Mouse (Mus musculus) spleen, adult 2 months (tissue): ENCODE data around the gene Bcl2l2.

ENCODE experiments used
- CTCF ChIP-seq: fragments of 200-500 bp; IDR thresholded peaks from 2 replicates; pipeline ENCODE4 v1.5.1; 2011; ENCODE audit warnings: mild to moderate bottlenecking, inconsistent platforms; ENCODE audit not compliant: insufficient read depth, insufficient read length, insufficient replicate concordance; ENCODE audit errors: extremely low read depth
- POLR2A ChIP-seq: fragments of 200-500 bp; IDR thresholded peaks from 2 replicates; pipeline ENCODE4 v1.6.1; 2011; ENCODE audit warnings: low read depth, low read length, inconsistent platforms

DNA sequence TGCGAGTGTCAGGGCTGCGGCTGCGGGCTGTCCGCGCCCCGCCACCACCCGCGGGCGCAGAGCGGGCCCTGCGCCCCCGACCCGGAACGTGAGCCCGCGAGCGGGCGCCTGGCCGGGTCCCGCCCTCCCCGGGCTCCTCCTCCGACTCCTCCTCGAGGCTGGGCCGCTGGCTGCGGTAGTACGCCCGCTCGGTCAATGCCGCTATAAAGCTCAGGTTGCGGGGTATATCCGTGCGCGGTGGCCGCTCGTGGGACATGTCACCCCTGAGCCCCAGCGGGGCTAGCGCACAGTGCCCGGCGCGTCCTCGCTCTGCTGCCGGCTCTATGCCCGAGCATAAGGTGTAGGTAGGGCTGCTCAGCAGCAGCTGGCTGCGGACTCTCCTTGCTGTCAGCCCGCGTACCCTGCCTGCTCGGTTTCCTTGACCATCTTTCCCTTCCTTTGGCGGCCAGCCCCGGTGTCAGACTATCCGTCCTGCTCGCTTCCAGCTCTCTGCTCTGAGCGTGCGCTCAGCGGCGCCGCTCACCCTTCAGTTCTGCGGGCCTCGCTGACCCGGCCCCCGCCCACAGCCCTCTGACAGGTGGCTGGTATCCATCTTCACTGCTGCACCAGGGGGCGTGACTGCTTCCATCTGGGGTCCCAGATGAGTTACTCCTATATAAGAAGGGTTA, 6.0 kb upstream of the Bcl2l2 start, which contains the start of gene Ppp1r3e:
- TF ChIP-seq POLR2A (peak; percentile 12; the same call in 1 of the 2 replicates), CTCF (no peak)
